ENCODE assay signal across 16 mouse cellular contexts in genomic region chr9:7805101-7805506, GRCm38 (mm10). TPM values are rescaled to one million over a fixed set of nuclear protein-coding genes. Genes with fewer than 3 reads are reported as not detected.
DNase-seq lines count a peak whose midpoint lies in the region; ATAC-seq and TF ChIP-seq lines count a peak whose summit lies in the region.
"Had no signal": no experiment of that assay in that cellular context is flagged by ENCODE, and none has a peak within 500 bp of the region (broad histone marks: within the 10 kb centered on the region; RNA-seq: fewer than 3 reads in every experiment).

No protein-coding gene starts in this region.

- no peak overlapping the region for H3K4me2 ChIP-seq in forebrain, embryonic 13.5 days
- no peak overlapping the region for H3K4me2 ChIP-seq in forebrain, postnatal 0 days (ENCODE audit: low read depth)
- no peak overlapping the region for H3K4me2 ChIP-seq in lung, embryonic 15.5 days
- no peak overlapping the region for H3K4me2 ChIP-seq in lung, postnatal 0 days (replicated peaks; ENCODE audit: low read depth, low read length)

- H3K4me1 ChIP-seq in forebrain, embryonic 13.5 days, result no peaks in the 10 kb centered on the region
- no peaks in the 10 kb centered on the region for H3K4me1 ChIP-seq in forebrain, postnatal 0 days (ENCODE audit: insufficient read depth)
- no peaks in the 10 kb centered on the region for H3K4me1 ChIP-seq in lung, embryonic 15.5 days
- H3K4me1 ChIP-seq in lung, postnatal 0 days (ENCODE audit: insufficient read depth, low read depth, low read length), result no peaks in the 10 kb centered on the region

- no peak overlapping the region for H3K9ac ChIP-seq in forebrain, embryonic 13.5 days
- no peak overlapping the region for H3K9ac ChIP-seq in forebrain, postnatal 0 days
- H3K9ac ChIP-seq in lung, embryonic 15.5 days, result no peak overlapping the region
- no peak overlapping the region for H3K9ac ChIP-seq in lung, postnatal 0 days (replicated peaks; ENCODE audit: low read depth)

- DNase-seq in forebrain, postnatal 0 days, result no peak
- DNase-seq in lung, postnatal 0 days (ENCODE audit: low spot score), result no peak
- peak; percentile 51 for DNase-seq in naive thymus-derived CD4-positive, alpha-beta T cell, adult 2 months (ENCODE audit: low read depth)
- DNase-seq in heart, postnatal 14 days, result no peak
- no peak for DNase-seq in urinary bladder, adult 2 months (ENCODE audit: low spot score)
- DNase-seq: adrenal gland, postnatal 14 days; B cell, adult 2 months; cerebellum, adult 11 months; embryo, embryonic 11 days; heart, adult 2 months; kidney, adult 8-10 months; lung, postnatal 14 days; thymus, postnatal 14 days had no signal

- TF ChIP-seq CTCF in forebrain, postnatal 0 days (IDR thresholded peaks at IDR 0.05; ENCODE audit: low read depth), result no peak
- TF ChIP-seq CTCF in lung, postnatal 0 days (IDR thresholded peaks at IDR 0.05), result no peak

- no peak overlapping the region for H3K27ac ChIP-seq in forebrain, embryonic 13.5 days
- H3K27ac ChIP-seq in forebrain, postnatal 0 days (ENCODE audit: low read depth, low read length), result no peak overlapping the region
- H3K27ac ChIP-seq in lung, embryonic 15.5 days, result no peak overlapping the region
- H3K27ac ChIP-seq in lung, postnatal 0 days (ENCODE audit: low read length), result no peak overlapping the region
- H3K27ac ChIP-seq: heart, adult 2 months had no signal

- H3K9me3 ChIP-seq in forebrain, embryonic 13.5 days (replicated peaks), result 0 out of 2 replicates have a peak, but pooled peaks cover 3% of the 10 kb centered on the region
- no peaks in the 10 kb centered on the region for H3K9me3 ChIP-seq in forebrain, postnatal 0 days (ENCODE audit: low read length)
- no peaks in the 10 kb centered on the region for H3K9me3 ChIP-seq in lung, embryonic 15.5 days
- no peaks in the 10 kb centered on the region for H3K9me3 ChIP-seq in lung, postnatal 0 days (ENCODE audit: low read length)

- no peak for TF ChIP-seq EP300 in lung, postnatal 0 days (IDR thresholded peaks at IDR 0.05)

- ATAC-seq in forebrain, embryonic 13.5 days, result peak; percentile 24; the same call in 1 of the 2 replicates
- ATAC-seq in forebrain, postnatal 0 days, result no peak; the same call in 1 of the 2 replicates
- 0 out of 2 replicates have a peak, but pooled peaks have one; percentile 14 for ATAC-seq in lung, embryonic 15.5 days (ENCODE audit: borderline replicate concordance, extremely low read depth, low FRiP score, low TSS enrichment)
- ATAC-seq in lung, postnatal 0 days, result no peak
- peak; percentile 46 for ATAC-seq in inflammation-experienced regulatory T-cells, adult 6 months

- 73% methylated on average over 5 of the region's 5 CpGs for WGBS in forebrain, embryonic 13.5 days
- 85% methylated on average over 3 of the region's 5 CpGs for WGBS in forebrain, postnatal 0 days
- WGBS in lung, embryonic 15.5 days, result 71% methylated on average over 3 of the region's 5 CpGs
- WGBS in lung, postnatal 0 days, result 58% methylated on average over 5 of the region's 5 CpGs

- no peak overlapping the region for H3K4me3 ChIP-seq in forebrain, embryonic 13.5 days
- H3K4me3 ChIP-seq in forebrain, postnatal 0 days (ENCODE audit: low read depth, low read length), result no peak overlapping the region
- no peak overlapping the region for H3K4me3 ChIP-seq in lung, embryonic 15.5 days
- H3K4me3 ChIP-seq in lung, postnatal 0 days (ENCODE audit: low read depth, low read length), result no peak overlapping the region
- H3K4me3 ChIP-seq: heart, adult 2 months had no signal

- intact Hi-C loops in heart, postnatal 14 days (cut with DNase I), result no loop called here

- 0 out of 2 replicates have a peak, but pooled peaks cover 3% of the 10 kb centered on the region for H3K36me3 ChIP-seq in forebrain, embryonic 13.5 days (ENCODE audit: poor library complexity, severe bottlenecking)
- H3K36me3 ChIP-seq in forebrain, postnatal 0 days (ENCODE audit: insufficient read depth), result no peaks in the 10 kb centered on the region
- no peaks in the 10 kb centered on the region for H3K36me3 ChIP-seq in lung, embryonic 15.5 days
- H3K36me3 ChIP-seq in lung, postnatal 0 days (ENCODE audit: insufficient read depth, low read length), result no peaks in the 10 kb centered on the region

- no peaks in the 10 kb centered on the region for H3K27me3 ChIP-seq in forebrain, embryonic 13.5 days
- H3K27me3 ChIP-seq in forebrain, postnatal 0 days (ENCODE audit: insufficient read depth, low read length), result no peaks in the 10 kb centered on the region
- H3K27me3 ChIP-seq in lung, embryonic 15.5 days, result no peaks in the 10 kb centered on the region
- no peaks in the 10 kb centered on the region for H3K27me3 ChIP-seq in lung, postnatal 0 days (replicated peaks; ENCODE audit: insufficient read depth, low read length)

RNA-seq across cellular contexts. Expression of gene Birc2, which starts 31.8 kb away (rescaled TPM):
- polyA plus RNA-seq in forebrain, embryonic 13.5 days (2015; fragmentation: Nextera tagmentation; extraction: Ambion mirVana), result 49.1 and 52.9 TPM in 2 replicates
- 53.0 and 54.2 TPM in 2 replicates for total RNA-seq in forebrain, postnatal 0 days (2014; rRNA removed)
- polyA plus RNA-seq in forebrain, postnatal 0 days (2015; fragmentation: Nextera tagmentation; extraction: Ambion mirVana), result 23.8 and 28.8 TPM in 2 replicates
- polyA plus RNA-seq in lung, embryonic 15.5 days (2015; fragmentation: Nextera tagmentation; extraction: Ambion mirVana), result 33.2 and 34.3 TPM in 2 replicates
- 23.6 and 28.6 TPM in 2 replicates for polyA plus RNA-seq in lung, postnatal 0 days (2015; fragmentation: Nextera tagmentation; extraction: Ambion mirVana)
- 100 to 1,000 TPM; 110 to 127 (median 119) TPM for polyA plus RNA-seq in inflammation-experienced regulatory T-cells, adult 6 months (2017; shearing (Covaris generic))
- 10 to 100 TPM; 26.8 to 28.8 TPM for total RNA-seq in heart, postnatal 14 days (2021)
- polyA plus RNA-seq in urinary bladder, adult 2 months (2012; rRNA removed), result 23.6 and 27.7 TPM in 2 replicates

RNA-seq across cellular contexts. Expression of gene Tmem123, which starts 41.3 kb away (rescaled TPM):
- 48.9 and 51.9 TPM in 2 replicates for polyA plus RNA-seq in forebrain, embryonic 13.5 days (2015; fragmentation: Nextera tagmentation; extraction: Ambion mirVana)
- total RNA-seq in forebrain, postnatal 0 days (2014; rRNA removed), result 13.7 and 19.8 TPM in 2 replicates
- polyA plus RNA-seq in forebrain, postnatal 0 days (2015; fragmentation: Nextera tagmentation; extraction: Ambion mirVana), result 13.9 TPM in 2 replicates
- 131 TPM in 2 replicates for polyA plus RNA-seq in lung, embryonic 15.5 days (2015; fragmentation: Nextera tagmentation; extraction: Ambion mirVana)
- 99.5 and 112 TPM in 2 replicates for polyA plus RNA-seq in lung, postnatal 0 days (2015; fragmentation: Nextera tagmentation; extraction: Ambion mirVana)
- 100 to 1,000 TPM in 1 of 3 experiments, 10 to 100 TPM in 2; 64.0 to 129 (median 94.3) TPM for polyA plus RNA-seq in inflammation-experienced regulatory T-cells, adult 6 months (2017; shearing (Covaris generic))
- 10 to 100 TPM; 45.9 to 50.4 TPM for total RNA-seq in heart, postnatal 14 days (2021)
- polyA plus RNA-seq in urinary bladder, adult 2 months (2012; rRNA removed), result 298 and 359 TPM in 2 replicates

Comparison
In these comparisons a context has a peak if more than half of its experiments do, and no peak if none do; other contexts are left out.
1. ATAC-seq: peak in forebrain, embryonic 13.5 days (single experiment), lung, embryonic 15.5 days (single experiment) and inflammation-experienced regulatory T-cells, adult 6 months (single experiment); none in forebrain, postnatal 0 days (single experiment) and lung, postnatal 0 days (single experiment).